In the genomic region with DNA sequence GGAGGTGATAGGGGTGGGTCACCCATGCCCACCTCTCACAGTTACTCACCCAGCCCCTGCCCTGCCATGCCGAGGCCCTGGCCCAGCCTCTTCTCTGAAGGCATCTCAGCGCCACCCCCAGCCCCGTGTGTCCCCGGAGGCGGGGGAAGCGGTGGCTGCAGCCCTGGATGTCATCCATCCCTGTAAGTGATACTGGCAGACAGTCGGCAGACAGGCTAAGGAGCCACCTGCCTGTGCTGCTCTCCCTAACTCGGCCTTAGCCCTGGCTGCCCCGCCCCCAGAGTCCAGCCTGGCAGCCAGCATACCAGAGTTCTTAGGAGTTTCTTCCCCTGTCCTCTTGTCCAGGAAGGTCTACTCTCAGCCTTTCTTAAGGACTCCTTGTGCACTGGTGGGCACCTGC, we compare ENCODE assay signal across 16 mouse cellular contexts. TPM values are rescaled to one million over a fixed set of nuclear protein-coding genes. Genes with fewer than 3 reads are reported as not detected.
DNase-seq lines count a peak whose midpoint lies in the region; ATAC-seq and TF ChIP-seq lines count a peak whose summit lies in the region.
"Had no signal": no experiment of that assay in that cellular context is flagged by ENCODE, and none has a peak within 500 bp of the region (broad histone marks: within the 10 kb centered on the region; RNA-seq: fewer than 3 reads in every experiment).

No protein-coding gene starts in this region.

- H3K4me1 ChIP-seq in kidney, postnatal 0 days (replicated peaks; ENCODE audit: insufficient read depth, low read length): peaks cover 7% of the 10 kb centered on the region; the same call in 1 of the 2 replicates
- H3K4me1 ChIP-seq: liver, embryonic 15.5 days had no signal

- no peak overlapping the region for H3K4me3 ChIP-seq in kidney, postnatal 0 days (replicated peaks; ENCODE audit: low read depth, low read length)
- H3K4me3 ChIP-seq: heart, embryonic 13.5 days; liver, embryonic 15.5 days had no signal

- H3K9ac ChIP-seq in kidney, postnatal 0 days (ENCODE audit: low read depth, low read length): no peak overlapping the region
- H3K9ac ChIP-seq: heart, embryonic 13.5 days; liver, embryonic 15.5 days had no signal

- no peaks in the 10 kb centered on the region for H3K9me3 ChIP-seq in kidney, postnatal 0 days (replicated peaks; ENCODE audit: low read length)
- H3K9me3 ChIP-seq: heart, embryonic 13.5 days; liver, embryonic 15.5 days had no signal

- no peak for TF ChIP-seq CTCF in kidney, postnatal 0 days (IDR thresholded peaks at IDR 0.05; ENCODE audit: low read depth)

- DNase-seq in cerebellum, postnatal 10 days: peak; percentile 71 to 72
- no peak for DNase-seq in cerebellum, adult 11 months
- DNase-seq in kidney, postnatal 0 days (ENCODE audit: low spot score): peak; percentile 81
- DNase-seq in kidney, postnatal 25 days: no peak
- peak; percentile 65 for DNase-seq in retina, postnatal 1 day
- DNase-seq in retina, embryonic 14.5 days (ENCODE audit: low spot score): no peak
- DNase-seq in skeletal muscle tissue, adult 2 months (ENCODE audit: low read depth, low spot score): peak; percentile 62
- DNase-seq in urinary bladder, postnatal 14 days (ENCODE audit: low spot score): no peak
- DNase-seq: adrenal gland, postnatal 25 days; heart, postnatal 4 days; lung, postnatal 14 days had no signal

- no peaks in the 10 kb centered on the region for H3K27me3 ChIP-seq in kidney, postnatal 0 days (ENCODE audit: insufficient read depth, low read length)
- H3K27me3 ChIP-seq: heart, embryonic 13.5 days; liver, embryonic 15.5 days had no signal

- H3K27ac ChIP-seq in kidney, postnatal 0 days: no peak overlapping the region
- H3K27ac ChIP-seq: heart, embryonic 13.5 days; liver, embryonic 15.5 days had no signal

- no peak overlapping the region for H3K4me2 ChIP-seq in kidney, postnatal 0 days (ENCODE audit: low read length)
- H3K4me2 ChIP-seq: heart, embryonic 13.5 days; liver, embryonic 15.5 days; midbrain, embryonic 11.5 days had no signal

- 22% methylated on average over 9 of the region's 9 CpGs for WGBS in kidney, postnatal 0 days

- peak; percentile 29; the same call in 1 of the 2 replicates for ATAC-seq in kidney, postnatal 0 days (replicated peaks; ENCODE audit: low FRiP score, low read depth)
- ATAC-seq: activated CD4-positive, CD25-positive, alpha-beta regulatory T cell, adult 4 months; forebrain, embryonic 16.5 days had no signal

- no peaks in the 10 kb centered on the region for H3K36me3 ChIP-seq in kidney, postnatal 0 days (ENCODE audit: insufficient read depth, low read length)
- H3K36me3 ChIP-seq: liver, embryonic 15.5 days had no signal

RNA-seq across cellular contexts. Expression of gene Ykt6, which starts 20.6 kb away (rescaled TPM):
- polyA plus RNA-seq in kidney, postnatal 0 days (2015; fragmentation: Nextera tagmentation; extraction: Ambion mirVana): 41.8 and 46.5 TPM in 2 replicates

RNA-seq across cellular contexts. Expression of gene Gck, which starts 26.2 kb away (rescaled TPM):
- polyA plus RNA-seq in kidney, postnatal 0 days (2015; fragmentation: Nextera tagmentation; extraction: Ambion mirVana): 0.64 and 1.0 TPM in 2 replicates
- polyA plus RNA-seq: activated CD4-positive, CD25-positive, alpha-beta regulatory T cell, adult 4 months had no signal

Comparison
In these comparisons a context has a peak if more than half of its experiments do, and no peak if none do; other contexts are left out.
1. DNase-seq: peak in cerebellum, postnatal 10 days (2 of 2), kidney, postnatal 0 days (single experiment), retina, postnatal 1 day (single experiment) and skeletal muscle tissue, adult 2 months (single experiment); none in cerebellum, adult 11 months (single experiment), kidney, postnatal 25 days (0 of 2), retina, embryonic 14.5 days (single experiment) and urinary bladder, postnatal 14 days (single experiment).